In the genomic region with DNA sequence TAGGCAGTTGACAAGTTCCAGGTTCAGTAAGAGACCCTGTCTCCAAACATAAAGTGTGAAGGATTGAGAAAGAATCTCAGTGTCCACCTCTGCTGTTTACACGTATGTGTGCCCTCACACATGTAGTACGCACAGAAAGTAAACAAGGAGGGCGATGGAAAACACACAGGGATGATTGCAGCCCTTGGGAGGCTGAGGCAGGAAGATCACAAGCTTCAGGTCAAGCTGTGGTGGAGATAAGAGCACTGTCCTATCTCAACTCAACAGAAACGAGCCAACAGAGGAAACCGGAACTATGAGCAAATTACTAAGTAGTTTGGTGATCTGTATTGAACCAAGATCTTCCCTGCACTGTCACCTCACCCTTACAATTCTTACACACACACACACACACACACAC, we compare ENCODE assay signal across 17 mouse cellular contexts. TPM values are rescaled to one million over a fixed set of nuclear protein-coding genes. Genes with fewer than 3 reads are reported as not detected.
"Had no signal": no experiment of that assay in that cellular context is flagged by ENCODE, and none has a peak within 500 bp of the region (broad histone marks: within the 10 kb centered on the region; RNA-seq: fewer than 3 reads in every experiment).

No protein-coding gene starts in this region.

- H3K4me3 ChIP-seq: lung, embryonic 15.5 days; megakaryocyte, embryonic 14.5 days; midbrain, embryonic 13.5 days had no signal

- H3K36me3 ChIP-seq: lung, embryonic 15.5 days; midbrain, embryonic 13.5 days had no signal

- DNase-seq: kidney, adult 11 months; kidney, adult 9 months; lung, postnatal 14 days; right cerebral cortex, postnatal 14 days; thymus, postnatal 4 days had no signal

- ATAC-seq: midbrain, embryonic 13.5 days had no signal

- H3K27me3 ChIP-seq: lung, embryonic 15.5 days; midbrain, embryonic 13.5 days had no signal

- H3K4me2 ChIP-seq: lung, embryonic 15.5 days; midbrain, embryonic 13.5 days had no signal

- H3K9ac ChIP-seq: lung, embryonic 15.5 days; midbrain, embryonic 13.5 days had no signal

- H3K4me1 ChIP-seq: lung, embryonic 15.5 days; midbrain, embryonic 13.5 days had no signal

- H3K9me3 ChIP-seq: lung, embryonic 15.5 days; megakaryocyte, embryonic 14.5 days; midbrain, embryonic 13.5 days had no signal

- H3K27ac ChIP-seq: kidney, postnatal 0 days; lung, embryonic 15.5 days; macrophage; midbrain, embryonic 13.5 days; stomach, postnatal 0 days had no signal

RNA-seq across cellular contexts. Expression of a gene that starts 38.2 kb away (rescaled TPM):
- total RNA-seq: layer of hippocampus, postnatal 14 days; left cerebral cortex, adult 18-20 months; left cerebral cortex, postnatal 10 days; left cerebral cortex, postnatal 4 days; midbrain, postnatal 0 days had no signal
- polyA plus RNA-seq: kidney, postnatal 0 days; liver, embryonic 16.5 days; lung, embryonic 15.5 days; macrophage; midbrain, embryonic 13.5 days; midbrain, postnatal 0 days had no signal
